Mouse (Mus musculus): ENCODE measurements around the gene Tctn3.

GRCm38 (mm10) chr19:40586908-40587307, 25.1 kb downstream of the Tctn3 start:
- TF ChIP-seq EP300 (IDR thresholded peaks at IDR 0.05; ENCODE audit: low read depth) (peak; percentile 56), CTCF (IDR thresholded peaks at IDR 0.05; ENCODE audit: low read depth) (no peak)
